Mouse (Mus musculus): ENCODE data around the gene Rbm42.

Gene Rbm42

DNA sequence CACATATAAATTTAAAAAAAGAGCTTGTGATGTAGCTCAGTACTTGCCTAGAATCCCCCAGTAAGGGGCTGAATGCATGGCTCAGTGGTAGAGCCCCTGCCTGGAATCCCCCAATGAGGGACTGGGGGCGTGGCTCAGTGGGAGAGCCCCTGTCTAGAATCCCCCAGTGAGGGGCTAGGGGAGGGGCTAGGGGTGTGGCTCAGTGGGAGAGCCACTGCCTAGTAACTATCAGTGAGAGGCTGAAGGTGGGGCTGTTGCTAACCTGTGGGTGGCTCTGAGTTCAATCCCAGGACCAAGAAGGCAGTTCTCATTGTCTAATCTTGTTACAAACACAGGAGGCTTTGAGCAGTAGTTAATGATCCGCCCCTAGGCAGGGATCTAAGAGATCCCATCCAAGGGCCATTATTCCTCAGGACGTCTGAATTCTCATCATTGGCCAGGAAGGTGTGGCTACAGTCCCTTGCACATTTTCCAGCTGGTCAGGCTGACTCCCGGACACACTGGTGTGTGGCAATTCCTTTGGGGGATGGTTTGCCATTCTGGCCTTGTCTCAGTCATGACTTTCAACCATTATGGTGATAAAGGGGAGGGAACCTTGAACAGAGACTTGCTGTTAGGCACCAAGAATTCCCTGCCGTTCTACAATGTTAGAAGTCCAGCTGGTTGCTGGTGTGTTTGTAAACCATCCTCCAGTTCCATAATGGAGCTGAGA is 34.9 kb downstream of the Rbm42 start:
- no peak for DNase-seq

DNA sequence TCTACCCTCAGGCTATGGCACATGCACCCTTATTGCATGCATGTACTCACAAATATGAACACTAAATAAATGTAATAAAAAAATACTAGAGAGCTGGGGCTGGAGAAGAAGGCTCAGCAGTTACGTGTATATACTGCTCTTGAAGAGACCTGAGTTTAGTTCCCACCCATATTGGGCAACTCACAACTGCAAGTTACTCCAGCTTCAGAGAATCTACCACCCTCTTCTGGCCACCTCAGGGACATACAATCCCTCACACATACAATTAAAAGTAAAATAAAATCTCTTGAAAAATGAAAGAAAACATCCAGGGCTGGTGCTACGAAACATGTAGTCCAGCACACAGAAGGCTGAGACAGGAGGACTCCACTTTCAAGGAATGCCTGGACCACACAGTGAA is 35.7 kb downstream of the Rbm42 start:
- no peak for DNase-seq

DNA sequence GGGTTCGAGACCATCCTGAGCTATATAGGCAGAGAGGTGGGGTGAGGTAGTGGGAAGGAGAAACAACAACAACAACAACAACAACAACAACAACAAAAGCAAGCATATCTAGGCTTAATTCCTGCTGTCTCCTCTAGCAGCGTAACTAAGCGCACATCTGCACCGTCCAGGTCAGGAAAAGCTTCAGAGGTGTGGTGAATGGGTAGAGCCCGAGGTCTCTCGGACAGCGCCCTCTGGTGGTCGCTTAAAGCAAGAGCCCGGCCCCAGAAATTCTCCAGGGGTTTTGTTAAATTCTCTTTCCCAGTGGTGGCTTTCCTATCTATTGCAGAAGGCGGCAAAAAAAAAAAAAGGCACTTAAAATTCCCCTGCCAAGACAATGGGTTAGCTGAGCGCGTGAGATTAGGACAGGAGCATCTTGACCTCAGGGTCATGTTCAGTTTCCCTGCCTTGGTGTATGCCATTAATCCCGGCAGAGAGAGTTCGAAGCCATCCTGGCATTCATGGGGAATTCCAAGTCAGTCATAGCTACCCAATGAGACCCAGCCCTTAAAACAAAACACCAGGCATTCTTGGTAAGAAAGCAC is 36.5 kb downstream of the Rbm42 start:
- peak; percentile 74 for DNase-seq

DNA sequence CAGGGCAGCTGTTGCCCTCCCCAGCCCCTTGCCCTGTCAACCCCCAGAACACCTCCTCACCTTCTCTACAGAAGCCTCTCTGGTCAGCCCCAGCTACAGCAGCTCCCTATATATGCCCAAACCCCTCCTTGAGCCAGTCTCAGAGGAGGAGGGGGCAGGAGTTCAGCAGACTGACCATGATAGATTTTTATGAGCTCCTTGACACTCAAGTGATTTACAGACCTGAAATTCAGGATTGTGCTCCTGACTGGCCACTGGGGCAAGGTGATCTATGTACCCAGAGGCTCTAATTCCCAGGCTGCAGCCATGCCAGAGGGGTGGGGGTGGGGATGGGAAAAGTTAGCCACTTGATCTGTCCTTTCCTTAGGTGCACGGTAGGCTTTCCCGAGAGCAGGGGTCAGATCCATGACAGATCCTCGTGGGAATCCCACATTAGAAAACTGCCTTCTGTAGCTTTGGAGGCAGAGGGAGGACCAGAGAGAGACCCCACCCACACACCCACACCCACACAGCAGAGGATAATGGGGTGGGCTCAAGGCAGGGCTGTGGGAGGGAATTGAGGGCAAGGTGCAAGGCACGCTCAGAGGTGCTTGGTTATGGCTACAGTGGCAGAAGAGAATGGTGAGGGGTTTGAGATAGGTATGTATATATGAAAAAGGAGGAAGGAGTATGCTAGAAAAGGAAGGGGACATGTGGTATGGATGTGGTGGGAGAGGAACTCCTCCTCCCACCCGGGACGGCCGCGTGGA is 37.3 kb downstream of the Rbm42 start, which contains the start of gene Upk1a:
Upk1a (minus strand) TSS at position 194 of the 749 bp plus-strand sequence.
- DNase-seq: peak; percentile 24

DNA sequence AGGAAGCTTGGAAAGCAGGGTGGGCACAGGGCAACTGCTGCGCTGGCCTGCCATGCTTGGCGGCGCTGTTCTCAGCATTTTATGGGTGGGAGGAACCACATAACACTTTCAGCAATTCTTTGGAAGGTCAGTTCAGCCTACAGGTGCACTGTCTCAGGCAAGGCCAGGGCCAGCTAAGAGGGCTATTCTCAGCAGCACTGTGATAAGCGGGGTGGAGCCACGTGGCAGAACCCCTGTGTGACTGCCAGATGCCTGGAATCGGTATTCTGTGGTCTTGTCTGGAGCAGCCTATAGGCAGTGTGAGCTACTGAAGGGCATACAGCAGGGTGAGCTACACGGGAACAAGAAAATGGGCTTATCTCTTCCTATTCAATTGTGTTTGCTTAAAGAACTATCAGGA is 40.1 kb downstream of the Rbm42 start:
- DNase-seq: no peak

DNA sequence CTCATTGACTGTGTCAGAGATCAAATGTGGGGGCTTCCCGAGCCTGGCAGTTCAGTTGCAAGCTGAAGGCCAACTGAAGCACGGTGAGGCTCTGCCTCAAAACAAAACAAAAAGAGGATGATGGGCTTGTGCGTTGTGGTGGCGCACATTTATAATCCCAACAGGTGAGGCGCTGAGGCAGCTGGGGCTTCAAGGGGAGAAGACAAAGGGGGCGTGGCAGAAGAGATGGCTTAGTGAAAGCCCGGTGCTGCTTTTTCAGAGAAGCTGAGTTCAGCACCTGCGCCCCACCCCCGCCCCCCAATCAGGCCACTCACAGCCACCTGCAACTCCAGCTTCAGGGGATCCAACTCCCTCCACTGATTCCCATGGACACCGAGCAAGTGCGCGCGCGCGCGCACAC is 41.6 kb downstream of the Rbm42 start:
- DNase-seq: no peak

DNA sequence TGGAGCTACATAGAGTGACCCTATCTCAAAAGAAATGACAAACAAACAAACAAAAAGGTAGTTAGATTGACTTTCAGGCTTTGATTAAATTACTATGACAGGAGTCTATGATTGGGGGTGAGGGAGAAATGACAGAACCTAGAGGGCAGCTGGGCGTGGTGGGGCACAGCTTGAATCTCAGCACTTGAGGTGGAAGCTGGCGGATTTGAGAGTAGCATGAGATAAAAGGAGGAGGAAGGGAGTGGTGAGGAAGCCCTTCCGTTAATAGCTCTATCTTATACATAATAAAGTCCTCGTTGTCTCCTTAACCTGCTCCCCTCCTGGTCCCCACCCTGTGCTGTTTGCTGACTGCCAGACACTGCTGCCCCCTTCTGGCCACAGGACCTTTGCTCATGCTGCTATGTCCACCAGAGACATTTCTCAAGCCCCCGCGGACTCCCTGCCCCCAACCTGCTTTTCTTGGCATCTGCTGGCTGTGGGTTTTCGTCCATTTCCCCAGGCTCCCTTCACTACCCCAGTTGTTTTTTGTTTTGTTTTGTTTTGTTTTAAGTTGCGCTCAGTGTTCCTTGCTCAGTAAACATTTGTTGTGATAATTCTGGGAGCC is 42.3 kb downstream of the Rbm42 start:
- DNase-seq: peak; percentile 63

DNA sequence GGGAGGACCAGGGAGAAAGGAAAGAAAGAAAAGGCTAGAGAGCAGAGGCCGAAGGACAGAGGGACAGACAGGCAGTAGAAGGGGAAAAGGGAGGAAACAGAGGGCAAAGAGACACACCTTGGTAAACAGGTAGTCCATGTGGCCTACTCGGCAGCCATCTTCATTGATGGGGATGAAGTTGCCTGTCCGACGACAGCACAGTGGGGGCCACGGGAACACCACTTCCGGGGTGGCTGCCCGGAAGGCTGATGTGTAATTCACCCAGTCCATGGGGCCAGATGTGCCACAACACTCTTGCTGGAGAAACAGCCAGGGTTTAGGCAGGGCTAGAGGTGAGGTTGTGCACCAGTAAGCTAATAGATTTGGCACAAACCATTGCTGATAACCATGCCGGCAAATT is 45.2 kb downstream of the Rbm42 start:
- DNase-seq: no peak

DNA sequence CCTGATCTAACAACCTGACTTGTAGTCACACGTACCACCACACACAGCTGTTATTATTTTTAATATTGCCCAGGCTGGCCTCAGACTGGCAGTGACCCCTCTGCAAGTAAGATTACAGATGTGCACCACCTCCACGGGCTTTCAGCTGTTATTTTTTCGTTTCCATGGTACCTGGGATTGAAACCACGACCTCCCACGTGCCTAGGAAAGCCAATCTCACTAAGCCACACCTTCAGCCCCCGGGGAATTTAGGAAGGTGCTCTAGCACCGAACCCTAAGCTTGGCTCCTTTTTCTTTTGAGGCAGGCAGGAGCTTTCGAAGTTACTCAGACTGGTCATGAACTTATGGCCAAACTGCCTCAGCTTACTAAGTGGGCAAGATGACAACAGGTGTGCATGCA is 45.7 kb downstream of the Rbm42 start:
- DNase-seq: no peak

DNA sequence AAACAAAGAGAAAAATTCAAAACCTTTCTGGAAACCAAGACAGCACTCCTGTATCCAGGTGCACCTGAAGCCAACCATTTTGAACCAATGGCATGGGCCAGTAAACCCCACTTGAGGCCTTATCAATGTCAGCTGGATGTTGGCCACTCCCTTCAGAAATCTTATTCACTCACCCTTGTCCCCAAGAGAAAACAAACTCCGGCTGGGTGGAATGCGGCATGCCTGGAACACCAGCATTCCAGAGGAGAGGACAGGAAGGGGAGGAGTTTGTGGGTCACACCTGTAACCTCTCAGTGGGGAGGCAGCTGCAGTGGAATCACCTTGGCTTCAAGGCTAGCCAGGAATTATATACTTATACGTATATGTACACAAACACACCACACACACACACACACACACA is 47.5 kb downstream of the Rbm42 start:
- DNase-seq: no peak

DNA sequence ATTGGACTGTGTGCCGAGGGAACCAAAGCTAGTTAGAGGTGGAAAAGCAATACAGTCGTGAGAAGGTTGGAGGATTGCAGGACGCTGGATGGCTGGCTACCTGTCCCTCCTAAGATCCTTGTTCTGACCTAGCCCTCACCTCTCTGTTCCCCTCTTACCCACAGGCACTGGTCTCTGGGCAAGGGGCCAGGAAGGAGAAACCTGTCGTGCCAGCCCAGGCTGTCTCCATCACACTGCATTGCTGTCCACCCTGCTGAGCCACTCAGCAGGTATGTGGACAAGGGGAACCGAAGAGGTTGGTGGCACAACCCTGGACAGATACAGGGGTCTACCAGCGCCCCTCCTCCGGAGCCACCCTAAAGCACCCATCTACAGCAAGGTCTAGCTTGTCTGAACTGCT is 49.5 kb downstream of the Rbm42 start:
- DNase-seq: no peak

DNA sequence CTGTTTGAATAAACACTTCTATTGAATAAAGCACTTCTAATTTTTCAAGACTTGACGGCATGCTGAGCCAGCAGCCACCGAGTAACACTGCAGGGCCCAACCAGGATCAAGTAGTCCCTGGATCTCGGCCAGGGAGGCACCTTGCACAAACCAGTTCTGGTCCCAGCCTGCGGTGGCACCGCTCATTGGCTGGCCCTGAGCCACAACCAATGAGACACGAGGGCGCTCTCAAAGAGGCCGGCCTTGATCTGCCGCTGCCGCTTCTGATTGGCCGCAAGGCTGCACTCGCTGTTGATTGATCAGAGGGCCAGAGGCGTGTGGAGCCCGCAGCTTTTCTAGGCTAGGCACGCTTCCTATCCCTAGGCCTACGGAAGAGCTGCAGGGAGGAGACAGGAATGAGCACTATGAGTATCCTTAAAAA is 50.2 kb downstream of the Rbm42 start:
- DNase-seq: peak; percentile 89

DNA sequence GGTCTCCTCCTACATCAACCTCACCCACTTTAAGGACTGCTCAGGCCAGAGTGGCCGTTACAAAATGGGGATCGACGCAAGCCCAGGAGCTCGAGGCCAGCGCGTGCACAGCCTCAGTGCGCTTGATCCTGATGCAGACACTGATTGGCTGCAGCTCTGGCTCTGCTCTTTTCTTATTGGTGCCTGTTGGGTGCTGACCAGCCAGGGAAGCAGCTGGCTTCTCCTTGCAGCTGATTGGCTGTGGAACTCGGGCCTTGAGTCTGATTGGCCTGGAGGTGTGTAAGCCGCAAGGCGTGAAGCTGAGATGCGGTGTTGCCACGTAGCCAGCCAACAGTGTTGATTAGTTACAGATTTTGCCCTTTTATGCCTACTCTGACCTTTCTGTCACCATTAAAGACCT is 51.3 kb downstream of the Rbm42 start, which contains the start of gene Zbtb32:
Zbtb32 (minus strand) TSS at position 124 of the 400 bp plus-strand sequence.
- no peak for DNase-seq

DNA sequence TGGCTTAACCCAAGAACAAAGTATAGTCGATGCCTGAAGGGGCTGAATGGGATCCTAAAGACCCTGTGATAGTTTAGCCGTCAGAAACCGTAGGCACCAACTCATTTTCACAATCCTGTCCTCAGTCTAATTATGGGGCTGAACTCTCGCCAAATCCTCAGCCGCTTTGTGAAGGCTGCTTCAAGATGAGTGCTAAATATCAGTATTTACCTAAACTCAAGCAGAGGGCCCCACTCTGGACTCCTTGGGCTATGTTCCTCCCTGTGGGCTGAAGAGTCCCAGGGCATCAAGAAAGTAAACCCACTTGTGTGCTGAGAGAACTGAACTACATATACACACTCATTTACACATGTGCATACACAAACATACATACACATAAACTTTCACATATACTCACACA is 53.3 kb downstream of the Rbm42 start:
- no peak for DNase-seq

DNA sequence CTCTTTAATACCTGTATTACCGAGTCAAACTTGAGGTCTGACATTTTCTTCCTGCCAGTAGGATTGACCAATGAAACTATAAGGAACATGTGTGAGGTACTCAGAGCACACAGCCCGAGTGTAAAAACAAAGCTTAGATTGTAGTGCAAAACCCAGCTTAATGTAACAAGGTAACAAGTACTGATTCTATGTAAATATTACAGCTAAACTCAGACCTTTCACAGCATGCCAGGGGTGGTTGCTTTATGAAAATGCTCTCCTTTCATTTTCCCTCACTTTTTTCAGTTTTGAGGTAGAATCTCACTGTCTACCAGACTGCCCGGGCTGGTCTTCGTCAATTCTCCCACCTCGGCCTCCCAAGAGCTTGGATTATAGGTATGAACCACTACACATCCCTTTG is 54.0 kb downstream of the Rbm42 start:
- DNase-seq: no peak

DNA sequence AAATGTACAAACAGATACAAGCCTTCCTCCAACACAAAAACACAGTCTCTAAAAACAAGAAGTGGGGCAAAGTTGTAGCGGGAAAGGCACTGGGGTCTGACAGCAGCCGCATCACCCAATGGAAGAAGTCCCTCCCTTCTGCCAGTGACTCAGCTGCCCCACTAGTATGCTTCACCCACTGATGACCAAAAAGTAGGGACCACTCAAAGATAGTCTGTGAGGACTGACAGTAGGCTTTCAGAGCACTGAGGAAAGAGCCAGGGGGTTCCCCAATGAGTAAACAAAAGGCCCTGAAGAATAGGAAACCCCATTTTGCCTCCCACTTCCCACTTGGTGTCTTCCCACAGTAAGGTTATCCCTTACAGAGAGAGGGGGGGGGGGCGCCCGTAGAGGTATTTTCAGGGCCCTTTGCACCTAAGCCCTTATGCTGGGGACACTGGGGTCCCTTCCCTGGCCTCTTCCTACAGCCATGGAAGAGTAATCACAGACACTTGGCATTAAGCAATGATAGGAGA is 55.5 kb downstream of the Rbm42 start:
- no peak for DNase-seq

DNA sequence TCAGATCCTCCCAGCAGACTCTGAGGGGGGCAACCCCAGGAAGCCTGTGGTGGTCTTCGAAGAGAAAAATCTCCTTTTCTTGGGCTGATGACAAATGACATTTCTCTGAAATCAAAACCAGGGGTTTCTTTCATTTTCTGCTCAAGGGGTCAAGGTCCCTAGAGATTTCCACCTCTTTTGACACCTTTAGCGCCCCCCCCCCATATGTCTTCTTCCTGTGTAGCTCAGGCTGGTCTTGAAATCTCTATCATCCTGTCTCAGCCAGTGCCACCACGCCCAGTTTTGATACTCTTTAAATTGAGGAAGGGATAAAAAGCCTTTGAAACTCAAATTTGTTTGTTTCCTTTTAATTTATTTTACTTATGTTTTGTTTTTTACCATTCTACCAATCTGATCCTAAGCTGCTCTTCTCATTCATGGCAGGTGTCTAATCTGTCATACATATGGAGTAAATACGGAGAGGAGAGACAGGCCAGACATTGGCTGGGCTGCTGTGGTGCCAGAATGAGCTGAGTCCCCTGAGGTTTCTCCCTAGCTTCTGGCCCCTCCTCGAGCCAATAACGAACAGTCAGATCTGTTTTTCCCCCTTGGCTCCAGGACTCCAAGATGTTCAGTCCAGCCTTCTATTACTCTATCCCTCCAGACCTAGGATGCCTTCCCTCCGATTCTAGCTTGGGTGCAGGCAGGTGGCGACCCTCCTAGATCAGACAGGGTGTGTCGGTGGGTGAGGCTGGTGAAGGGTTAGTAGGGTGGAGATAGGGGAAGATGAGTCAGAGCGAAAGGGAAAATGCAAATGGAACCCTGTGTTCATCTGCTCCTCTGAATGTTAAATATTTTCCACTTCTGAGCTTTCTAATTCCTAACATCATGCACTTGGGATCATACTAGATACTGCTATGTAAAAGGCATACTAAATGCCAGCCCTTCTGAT is 56.3 kb downstream of the Rbm42 start:
- DNase-seq: no peak

DNA sequence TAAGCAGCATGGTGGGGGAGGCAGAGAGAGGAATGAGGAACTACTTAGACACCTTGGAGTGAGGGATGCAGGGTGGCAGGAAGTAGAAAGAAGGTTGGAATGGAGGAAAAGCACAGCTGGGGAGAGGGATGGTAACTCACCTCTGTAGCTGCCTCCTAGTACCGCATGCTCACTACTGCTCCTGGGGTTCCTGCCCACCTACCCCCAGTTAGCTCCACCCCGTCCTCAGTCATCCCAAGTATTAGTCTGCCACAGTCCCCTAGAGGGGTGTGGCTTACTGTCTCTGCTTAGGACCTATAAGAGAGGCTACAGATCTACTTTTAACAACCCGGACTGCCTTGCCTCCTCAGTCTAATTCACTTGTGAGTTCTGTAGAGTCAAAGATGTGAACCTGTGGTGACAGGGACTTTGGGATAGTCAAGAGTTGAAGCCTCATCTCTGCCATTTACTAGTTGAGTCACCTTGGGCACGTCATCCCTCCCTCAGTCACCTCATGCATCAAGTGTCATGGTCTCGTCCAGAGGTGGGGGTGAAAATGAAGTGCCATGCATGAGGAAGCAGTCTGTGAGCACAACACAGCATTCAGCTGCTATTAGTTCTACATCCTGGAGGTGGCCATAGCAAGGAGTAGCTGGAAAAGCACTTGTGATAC is 57.2 kb downstream of the Rbm42 start:
- no peak for DNase-seq

DNA sequence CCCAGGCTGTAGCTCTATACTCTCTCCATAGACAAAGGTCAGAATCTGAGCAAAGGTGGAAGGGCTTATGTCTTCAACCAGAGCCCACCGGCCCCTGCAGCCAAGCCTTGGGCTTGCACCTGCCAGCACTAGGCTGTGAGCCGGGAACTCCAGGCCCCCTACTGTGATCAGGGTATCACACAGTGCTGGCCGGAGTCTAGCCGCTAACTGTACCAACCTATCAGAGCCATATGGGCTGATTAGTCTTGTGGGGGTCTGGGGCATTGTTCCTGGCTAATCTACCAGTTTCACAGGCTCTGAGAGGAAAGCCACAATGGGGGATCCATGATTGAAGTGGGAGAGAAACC is 58.5 kb downstream of the Rbm42 start:
- DNase-seq: no peak
